Mouse (Mus musculus) heart, embryonic 14.5 days (tissue): Measurements from ENCODE around the gene Scgb1b27. TPM values are rescaled to one million over a fixed set of nuclear protein-coding genes. Genes with fewer than 3 reads are reported as not detected.
"Not testable (repeated sequence)": the region's sequence is repeated elsewhere in the genome, so short reads cannot be mapped to it uniquely, and the experiment has no call there.

ENCODE experiments used
- ATAC-seq: fragments of 200-750 bp; cut with Nextera tagmentation; 2 replicates; pipeline ENCODE4 v1.8.0; 2017; ENCODE audit warnings: low read depth, moderate TSS enrichment; ENCODE audit not compliant: insufficient number of reproducible peaks, insufficient read depth, low FRiP score
- H3K27ac ChIP-seq, 2 experiments: fragments of 200-500 bp in 1 of 2; fragments of 300-500 bp in 1 of 2; sonication (generic) in 1 of 2; replicated peaks in 1 of 2; 2 replicates each; pipeline ENCODE4 v1.5.1; 2012 to 2014; ENCODE audit warnings: low read depth in 2 of 2, low read length in 2 of 2, control low read depth in 1 of 2, mild to moderate bottlenecking in 1 of 2, mixed read lengths in 1 of 2; ENCODE audit not compliant: control insufficient read depth in 1 of 2, insufficient read depth in 1 of 2
- H3K27me3 ChIP-seq: fragments of 300-500 bp; sonication (generic); 2 replicates; pipeline ENCODE4 v1.6.1; 2014; ENCODE audit warnings: mild to moderate bottlenecking, low read length, control low read depth; ENCODE audit not compliant: control insufficient read depth, insufficient read depth
- H3K36me3 ChIP-seq: fragments of 300-500 bp; sonication (generic); 2 replicates; pipeline ENCODE4 v1.6.1; 2014; ENCODE audit warnings: mild to moderate bottlenecking, control low read depth, low read length, mixed read lengths; ENCODE audit not compliant: control insufficient read depth, insufficient read depth
- H3K4me1 ChIP-seq, 2 experiments: fragments of 200-500 bp in 1 of 2; fragments of 300-500 bp in 1 of 2; sonication (generic) in 1 of 2; 2 replicates each; pipeline ENCODE4 v1.6.1; 2012 to 2014; ENCODE audit warnings: low read length in 2 of 2, control low read depth in 1 of 2, mixed read lengths in 1 of 2; ENCODE audit not compliant: control insufficient read depth in 2 of 2, insufficient read depth in 2 of 2
- H3K4me2 ChIP-seq: fragments of 300-500 bp; sonication (generic); 2 replicates; pipeline ENCODE4 v1.6.1; 2014; ENCODE audit warnings: mild to moderate bottlenecking, low read length
- H3K4me3 ChIP-seq, 2 experiments: fragments of 200-500 bp in 1 of 2; fragments of 300-500 bp in 1 of 2; sonication (generic) in 1 of 2; 2 replicates each; pipeline ENCODE4 v1.5.1; 2012 to 2014; ENCODE audit warnings: low read length in 2 of 2, mild to moderate bottlenecking in 2 of 2, control low read depth in 1 of 2, low read depth in 1 of 2, moderate library complexity in 1 of 2; ENCODE audit not compliant: control insufficient read depth in 1 of 2, insufficient read depth in 1 of 2
- H3K9ac ChIP-seq: fragments of 300-500 bp; sonication (generic); 2 replicates; pipeline ENCODE4 v1.6.1; 2014; ENCODE audit warnings: mild to moderate bottlenecking, low read length
- H3K9me3 ChIP-seq: fragments of 300-500 bp; sonication (generic); 2 replicates; pipeline ENCODE4 v1.6.1; 2016; ENCODE audit warnings: low read length, control low read depth; ENCODE audit not compliant: control insufficient read depth
- WGBS: fragments of 180-500 bp; shearing (Covaris S2); extraction: QIAGEN DNeasy Blood & Tissue Kit; methylation state at CpG from one replicate; pipeline ENCODE4 v1.1.7; 2014; 5-methylcytosine and 5-hydroxymethylcytosine counted together
- polyA plus RNA-seq: library from polyadenylated mRNA; unstranded; fragments of >200 nt; fragmentation: Nextera tagmentation; extraction: Ambion mirVana; gene quantifications from 2 replicates; pipeline ENCODE4 v1.2.1, GENCODE M21; 2014

Scgb1b27 gene
- not detected in 2 replicates for polyA plus RNA-seq

GRCm38 (mm10) chr7:34021183-34021582 lies at the start of gene Scgb1b27:
Scgb1b27 (plus strand) TSS chr7:34021483.
- ATAC-seq, H3K4me3 ChIP-seq, H3K36me3 ChIP-seq, H3K27me3 ChIP-seq, H3K4me1 ChIP-seq, H3K27ac ChIP-seq, H3K9ac ChIP-seq, H3K4me2 ChIP-seq, H3K9me3 ChIP-seq: not testable (repeated sequence)
- WGBS: 81% methylated on average over 1 of the region's 1 CpGs

GRCm38 (mm10) chr7:33982281-33982680 lies 39.0 kb upstream of the Scgb1b27 start:
- H3K4me2 ChIP-seq, H3K27me3 ChIP-seq, H3K9me3 ChIP-seq, ATAC-seq, H3K36me3 ChIP-seq, H3K4me1 ChIP-seq, H3K4me3 ChIP-seq, H3K9ac ChIP-seq, H3K27ac ChIP-seq: not testable (repeated sequence)
- WGBS: 25% methylated on average over 8 of the region's 9 CpGs

- no peaks in the 10 kb centered on the region for H3K4me1 ChIP-seq
- H3K9ac ChIP-seq: no peak within 1 kb of the TSS
- H3K9me3 ChIP-seq: 0 out of 2 replicates have a peak, but pooled peaks cover 17% of the 10 kb centered on the region
- H3K27me3 ChIP-seq: no peaks in the 10 kb centered on the region
- H3K36me3 ChIP-seq: no peaks in the 10 kb centered on the region
- no peak for ATAC-seq
- H3K4me3 ChIP-seq: no peak within 1 kb of the TSS
- H3K27ac ChIP-seq: no peak within 1 kb of the TSS
- no peak within 1 kb of the TSS for H3K4me2 ChIP-seq
- WGBS: 51% methylated on average over 4 of the region's 4 CpGs
These were observed 7.4 kb upstream of the Scgb1b27 start, which contains the start of gene Scgb2b27 for GRCm38 (mm10) chr7:34013842-34014241. Scgb2b27 (minus strand) TSS chr7:34013942.

GRCm38 (mm10) chr7:34025641-34026040 lies 4.4 kb downstream of the Scgb1b27 start:
- no peak for ATAC-seq
- H3K36me3 ChIP-seq: no peaks in the 10 kb centered on the region
- WGBS: 72% methylated on average over 4 of the region's 4 CpGs
- no peaks in the 10 kb centered on the region for H3K27me3 ChIP-seq
- H3K9ac ChIP-seq: no peak overlapping the region
- H3K27ac ChIP-seq: no peak overlapping the region
- peaks cover 9% of the 10 kb centered on the region for H3K9me3 ChIP-seq
- no peak overlapping the region for H3K4me2 ChIP-seq
- no peaks in the 10 kb centered on the region for H3K4me1 ChIP-seq
- no peak overlapping the region for H3K4me3 ChIP-seq

DNA sequence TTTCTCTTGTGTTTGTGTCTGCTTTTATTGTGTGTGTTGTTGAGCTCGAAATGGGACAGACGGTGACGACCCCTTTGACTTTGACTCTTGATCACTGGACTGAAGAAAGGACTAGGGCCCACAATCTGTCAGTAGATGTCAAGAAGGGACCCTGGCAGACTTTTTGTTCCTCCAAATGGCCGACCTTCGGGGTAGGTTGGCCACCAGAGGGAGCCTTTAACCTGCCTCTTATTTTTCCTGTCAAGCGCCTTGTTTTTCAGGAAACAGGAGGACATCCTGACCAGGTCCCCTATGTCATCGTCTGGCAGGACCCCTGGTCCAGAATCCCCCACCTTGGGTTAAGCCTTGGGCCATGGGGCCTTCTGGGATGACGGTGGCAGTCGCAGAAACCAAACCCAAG lies 5.9 kb downstream of the Scgb1b27 start:
- H3K9me3 ChIP-seq: peaks cover 17% of the 10 kb centered on the region
- H3K4me2 ChIP-seq, H3K4me3 ChIP-seq, H3K9ac ChIP-seq, H3K27me3 ChIP-seq, H3K4me1 ChIP-seq, ATAC-seq, H3K27ac ChIP-seq, H3K36me3 ChIP-seq: not testable (repeated sequence)
- 72% methylated on average over 9 of the region's 9 CpGs for WGBS

- Histone ChIP-seq H3K4me3 (no peak overlapping the region), H3K36me3 (no peaks in the 10 kb centered on the region), H3K4me2 (no peak overlapping the region), H3K9me3 (peaks cover 24% of the 10 kb centered on the region), H3K27me3 (no peaks in the 10 kb centered on the region), H3K27ac (no peak overlapping the region), H3K9ac (no peak overlapping the region), H3K4me1 (no peaks in the 10 kb centered on the region)
- no peak for ATAC-seq
- 83% methylated on average over 11 of the region's 11 CpGs for WGBS
These were observed 8.7 kb downstream of the Scgb1b27 start for GRCm38 (mm10) chr7:34030026-34030425.

DNA sequence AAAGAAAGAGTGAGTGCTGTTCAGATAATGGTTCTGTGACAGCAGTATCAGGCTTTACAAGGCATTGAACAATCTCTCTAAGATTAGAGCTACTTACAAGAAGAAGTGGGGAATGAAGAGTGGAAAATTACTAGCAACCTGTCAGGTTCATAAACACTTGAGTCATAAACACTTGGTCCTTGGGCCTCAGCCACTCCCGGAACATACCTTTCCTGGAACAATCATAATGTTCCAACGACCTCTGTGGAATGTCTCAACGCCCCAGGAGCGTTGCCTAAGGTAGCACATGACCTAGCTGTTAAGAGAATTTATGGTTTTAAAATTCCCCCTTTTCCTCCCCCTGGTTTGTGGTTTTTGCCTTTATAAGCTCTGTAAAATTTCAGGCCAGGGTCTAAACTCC lies 13.3 kb downstream of the Scgb1b27 start:
- not testable (repeated sequence) for H3K4me3 ChIP-seq, H3K36me3 ChIP-seq, H3K27me3 ChIP-seq, ATAC-seq, H3K9ac ChIP-seq, H3K27ac ChIP-seq, H3K4me1 ChIP-seq, H3K4me2 ChIP-seq
- H3K9me3 ChIP-seq: peaks cover 23% of the 10 kb centered on the region
- 71% methylated on average over 2 of the region's 4 CpGs for WGBS

- peaks cover 20% of the 10 kb centered on the region for H3K9me3 ChIP-seq
- H3K36me3 ChIP-seq, H3K27ac ChIP-seq, H3K4me1 ChIP-seq, ATAC-seq, H3K4me2 ChIP-seq, H3K4me3 ChIP-seq, H3K27me3 ChIP-seq, H3K9ac ChIP-seq: not testable (repeated sequence)
- WGBS: 86% methylated on average over 11 of the region's 11 CpGs
These were observed 15.0 kb downstream of the Scgb1b27 start for GRCm38 (mm10) chr7:34036076-34036815.
